Mouse (Mus musculus): ENCODE measurements around the gene Chst13. TPM values are rescaled to one million over a fixed set of nuclear protein-coding genes. Genes with fewer than 3 reads are reported as not detected.
A peak's percentile ranks its signal among the peaks of the same experiment; 100 is the strongest.

Gene Chst13
- polyA plus RNA-seq, 1 experiment from 2014 or later: not detected

- Histone ChIP-seq H3K4me1 (ENCODE audit: control insufficient read depth, insufficient read depth, low read length) (no peaks in the 10 kb centered on the region), H3K36me3 (replicated peaks; ENCODE audit: control insufficient read depth, insufficient read depth, low read depth, low read length) (no peaks in the 10 kb centered on the region), H3K27me3 (ENCODE audit: control insufficient read depth, insufficient read depth, low read length) (no peaks in the 10 kb centered on the region), H3K9me3 (replicated peaks; ENCODE audit: control insufficient read depth, low read length) (no peaks in the 10 kb centered on the region; the same call in 1 of the 2 replicates), H3K4me3 (ENCODE audit: low read depth, low read length) (no peak overlapping the region), H3K27ac (replicated peaks; ENCODE audit: low read depth, low read length) (no peak overlapping the region), H3K9ac (replicated peaks; ENCODE audit: low read length) (no peak overlapping the region), H3K4me2 (ENCODE audit: low read depth, low read length) (no peak overlapping the region)
- ATAC-seq (replicated peaks; ENCODE audit: insufficient number of reproducible peaks, low FRiP score, low TSS enrichment, low read depth) (no peak), DNase-seq (ENCODE audit: low spot score) (no peak)
- 90% methylated on average over 2 of the region's 2 CpGs for WGBS
These were observed 7.3 kb downstream of the Chst13 start for GRCm38 (mm10) chr6:90317510-90318258.

- DNase-seq (ENCODE audit: low spot score): no peak
- no peak overlapping the region for H3K27ac ChIP-seq (replicated peaks; ENCODE audit: low read depth, low read length)
- H3K4me1 ChIP-seq (ENCODE audit: control insufficient read depth, insufficient read depth, low read length): no peaks in the 10 kb centered on the region
- H3K4me3 ChIP-seq (ENCODE audit: low read depth, low read length): no peak overlapping the region
- no peak overlapping the region for H3K9ac ChIP-seq (replicated peaks; ENCODE audit: low read length)
- 87% methylated on average over 5 of the region's 5 CpGs for WGBS
- H3K27me3 ChIP-seq (ENCODE audit: control insufficient read depth, insufficient read depth, low read length): no peaks in the 10 kb centered on the region
- no peak for ATAC-seq (replicated peaks; ENCODE audit: insufficient number of reproducible peaks, low FRiP score, low TSS enrichment, low read depth)
- H3K36me3 ChIP-seq (replicated peaks; ENCODE audit: control insufficient read depth, insufficient read depth, low read depth, low read length): no peaks in the 10 kb centered on the region
- H3K9me3 ChIP-seq (replicated peaks; ENCODE audit: control insufficient read depth, low read length): no peaks in the 10 kb centered on the region; the same call in 1 of the 2 replicates
- no peak overlapping the region for H3K4me2 ChIP-seq (ENCODE audit: low read depth, low read length)
These were observed 9.0 kb downstream of the Chst13 start for GRCm38 (mm10) chr6:90315961-90316360.

- Histone ChIP-seq H3K9me3 (replicated peaks; ENCODE audit: control insufficient read depth, low read length) (no peaks in the 10 kb centered on the region; the same call in 1 of the 2 replicates), H3K27me3 (ENCODE audit: control insufficient read depth, insufficient read depth, low read length) (no peaks in the 10 kb centered on the region), H3K9ac (replicated peaks; ENCODE audit: low read length) (no peak overlapping the region), H3K4me1 (ENCODE audit: control insufficient read depth, insufficient read depth, low read length) (no peaks in the 10 kb centered on the region), H3K27ac (replicated peaks; ENCODE audit: low read depth, low read length) (no peak overlapping the region), H3K36me3 (replicated peaks; ENCODE audit: control insufficient read depth, insufficient read depth, low read depth, low read length) (no peaks in the 10 kb centered on the region), H3K4me3 (ENCODE audit: low read depth, low read length) (no peak overlapping the region), H3K4me2 (ENCODE audit: low read depth, low read length) (no peak overlapping the region)
- DNase-seq (ENCODE audit: low spot score): no peak
- 86% methylated on average over 87 of the region's 87 CpGs for WGBS
- no peak for ATAC-seq (replicated peaks; ENCODE audit: insufficient number of reproducible peaks, low FRiP score, low TSS enrichment, low read depth)
These were observed 15.9 kb downstream of the Chst13 start for GRCm38 (mm10) chr6:90308839-90309778.

GRCm38 (mm10) chr6:90306315-90306975 is 18.5 kb downstream of the Chst13 start:
- WGBS: 92% methylated on average over 6 of the region's 6 CpGs
- Histone ChIP-seq H3K36me3 (replicated peaks; ENCODE audit: control insufficient read depth, insufficient read depth, low read depth, low read length) (no peaks in the 10 kb centered on the region), H3K4me3 (ENCODE audit: low read depth, low read length) (no peak overlapping the region), H3K4me2 (ENCODE audit: low read depth, low read length) (no peak overlapping the region), H3K27ac (replicated peaks; ENCODE audit: low read depth, low read length) (no peak overlapping the region), H3K4me1 (ENCODE audit: control insufficient read depth, insufficient read depth, low read length) (no peaks in the 10 kb centered on the region), H3K9ac (replicated peaks; ENCODE audit: low read length) (no peak overlapping the region), H3K9me3 (replicated peaks; ENCODE audit: control insufficient read depth, low read length) (no peaks in the 10 kb centered on the region; the same call in 1 of the 2 replicates), H3K27me3 (ENCODE audit: control insufficient read depth, insufficient read depth, low read length) (no peaks in the 10 kb centered on the region)
- ATAC-seq (replicated peaks; ENCODE audit: insufficient number of reproducible peaks, low FRiP score, low TSS enrichment, low read depth) (no peak), DNase-seq (ENCODE audit: low spot score) (no peak)

DNA sequence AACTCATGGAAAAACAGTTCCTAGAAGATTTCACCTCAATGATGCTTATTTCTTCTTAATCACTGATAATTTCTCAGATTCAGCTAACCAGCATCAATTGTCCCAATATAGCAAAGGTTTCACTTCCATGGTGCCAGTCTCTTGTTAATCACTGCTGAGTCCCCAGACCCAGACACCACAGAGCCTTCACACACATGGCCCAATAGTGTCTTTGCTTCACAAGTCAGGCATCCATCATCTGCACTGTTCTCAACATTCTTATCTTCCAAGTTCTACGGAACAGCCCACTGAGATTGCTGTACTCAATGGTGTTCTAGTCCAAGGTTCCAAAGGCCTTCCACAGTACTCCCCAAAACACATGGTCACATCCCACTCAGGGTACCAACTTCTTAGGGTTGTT is 24.1 kb downstream of the Chst13 start, which contains the start of gene BC048671:
TSS of gene BC048671 (plus strand) at position 301 of the 400 bp plus-strand sequence.
- Histone ChIP-seq H3K9me3 (replicated peaks; ENCODE audit: control insufficient read depth, low read length) (no peaks in the 10 kb centered on the region), H3K27ac (replicated peaks; ENCODE audit: low read depth, low read length) (no peak within 1 kb of the TSS), H3K27me3 (ENCODE audit: control insufficient read depth, insufficient read depth, low read length) (no peaks in the 10 kb centered on the region), H3K4me2 (ENCODE audit: low read depth, low read length) (no peak within 1 kb of the TSS), H3K4me3 (ENCODE audit: low read depth, low read length) (no peak within 1 kb of the TSS), H3K36me3 (replicated peaks; ENCODE audit: control insufficient read depth, insufficient read depth, low read depth, low read length) (no peaks in the 10 kb centered on the region), H3K9ac (replicated peaks; ENCODE audit: low read length) (no peak within 1 kb of the TSS), H3K4me1 (ENCODE audit: control insufficient read depth, insufficient read depth, low read length) (no peaks in the 10 kb centered on the region)
- ATAC-seq (replicated peaks; ENCODE audit: insufficient number of reproducible peaks, low FRiP score, low TSS enrichment, low read depth) (no peak), DNase-seq (ENCODE audit: low spot score) (no peak)
- whole genome bisulfite sequencing: 94% methylated on average over 1 of the region's 1 CpGs

GRCm38 (mm10) chr6:90288265-90288664 is 36.7 kb downstream of the Chst13 start:
- no peak overlapping the region for H3K27ac ChIP-seq (replicated peaks; ENCODE audit: low read depth, low read length)
- H3K4me2 ChIP-seq (ENCODE audit: low read depth, low read length): no peak overlapping the region
- H3K4me1 ChIP-seq (ENCODE audit: control insufficient read depth, insufficient read depth, low read length): no peaks in the 10 kb centered on the region
- no peaks in the 10 kb centered on the region for H3K27me3 ChIP-seq (ENCODE audit: control insufficient read depth, insufficient read depth, low read length)
- H3K9ac ChIP-seq (replicated peaks; ENCODE audit: low read length): no peak overlapping the region
- H3K36me3 ChIP-seq (replicated peaks; ENCODE audit: control insufficient read depth, insufficient read depth, low read depth, low read length): no peaks in the 10 kb centered on the region
- ATAC-seq (replicated peaks; ENCODE audit: insufficient number of reproducible peaks, low FRiP score, low TSS enrichment, low read depth) (no peak), DNase-seq (ENCODE audit: low spot score) (peak; percentile 18)
- 55% methylated on average over 12 of the region's 12 CpGs for WGBS
- no peak overlapping the region for H3K4me3 ChIP-seq (ENCODE audit: low read depth, low read length)
- no peaks in the 10 kb centered on the region for H3K9me3 ChIP-seq (replicated peaks; ENCODE audit: control insufficient read depth, low read length)
